Mouse (Mus musculus): ENCODE data around the gene Hist1h3h. TPM values are rescaled to one million over a fixed set of nuclear protein-coding genes. Genes with fewer than 3 reads are reported as not detected.
"Not testable (repeated sequence)": the region's sequence is repeated elsewhere in the genome, so short reads cannot be mapped to it uniquely, and the experiment has no call there.

The Hist1h3h gene
- polyA plus RNA-seq, 1 experiment from 2014 or later, result 3.2 TPM

- ATAC-seq (ENCODE audit: low FRiP score), result peak; percentile 91
- H3K9me3 ChIP-seq (ENCODE audit: control insufficient read depth, low read length); H3K36me3 ChIP-seq (replicated peaks; ENCODE audit: control insufficient read depth, insufficient read depth); H3K27me3 ChIP-seq (ENCODE audit: control insufficient read depth, insufficient read depth, low read length): not testable (repeated sequence)
- peak within 1 kb of the TSS; percentile 53 for H3K4me3 ChIP-seq (replicated peaks; ENCODE audit: low read length)
- WGBS, result 0% methylated on average over 43 of the region's 56 CpGs
- H3K27ac ChIP-seq, result peak within 1 kb of the TSS; percentile 86
- H3K9ac ChIP-seq, result peak within 1 kb of the TSS; percentile 75
- H3K4me2 ChIP-seq (replicated peaks), result peak within 1 kb of the TSS; percentile 90
- peak; percentile 95 for DNase-seq (ENCODE audit: low spot score)
- H3K4me1 ChIP-seq (replicated peaks; ENCODE audit: control insufficient read depth, insufficient read depth, low read length), result peaks cover 39% of the 10 kb centered on the region
Observed at GRCm38 (mm10) chr13:21750159-21751017, 32.9 kb downstream of the Hist1h3h start, which contains the start of gene Hist1h4k. Gene Hist1h4k (minus strand): TSS chr13:21750505.

- peaks cover 39% of the 10 kb centered on the region for H3K4me1 ChIP-seq (replicated peaks; ENCODE audit: control insufficient read depth, insufficient read depth, low read length)
- no peak overlapping the region for H3K9ac ChIP-seq
- no peak overlapping the region for H3K4me3 ChIP-seq (replicated peaks; ENCODE audit: low read length)
- H3K4me2 ChIP-seq (replicated peaks), result no peak overlapping the region
- H3K9me3 ChIP-seq (ENCODE audit: control insufficient read depth, low read length), result no peaks in the 10 kb centered on the region
- no peak overlapping the region for H3K27ac ChIP-seq
- no peaks in the 10 kb centered on the region for H3K36me3 ChIP-seq (replicated peaks; ENCODE audit: control insufficient read depth, insufficient read depth)
- no peaks in the 10 kb centered on the region for H3K27me3 ChIP-seq (ENCODE audit: control insufficient read depth, insufficient read depth, low read length)
- no peak for DNase-seq (ENCODE audit: low spot score)
- ATAC-seq (ENCODE audit: low FRiP score), result no peak
Observed at GRCm38 (mm10) chr13:21751417-21751816, 34.0 kb downstream of the Hist1h3h start.

DNA sequence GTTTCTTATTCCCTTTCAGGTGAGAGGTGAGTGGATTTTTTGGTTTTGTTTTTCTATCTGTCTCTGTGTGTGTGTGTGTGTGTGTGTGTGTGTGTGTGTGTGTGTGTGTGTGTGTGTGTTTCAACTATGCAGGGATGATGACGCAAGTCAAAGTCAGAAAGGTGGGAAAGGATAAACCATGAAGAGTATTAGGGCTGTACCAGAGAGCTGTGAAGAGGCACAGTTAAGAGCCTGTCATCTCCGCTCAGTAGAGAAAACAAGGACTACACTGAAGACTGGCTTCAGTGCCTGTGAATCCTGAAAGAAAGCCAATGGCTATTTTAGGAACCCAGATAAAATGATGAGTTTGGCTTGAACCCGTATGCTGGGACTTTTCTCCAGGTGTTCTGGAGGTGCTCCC, 34.4 kb downstream of the Hist1h3h start:
- ATAC-seq (ENCODE audit: low FRiP score) (no peak), DNase-seq (ENCODE audit: low spot score) (no peak)
- peaks cover 39% of the 10 kb centered on the region for H3K4me1 ChIP-seq (replicated peaks; ENCODE audit: control insufficient read depth, insufficient read depth, low read length)
- no peaks in the 10 kb centered on the region for H3K27me3 ChIP-seq (ENCODE audit: control insufficient read depth, insufficient read depth, low read length)
- H3K4me3 ChIP-seq (replicated peaks; ENCODE audit: low read length), result no peak overlapping the region
- no peaks in the 10 kb centered on the region for H3K36me3 ChIP-seq (replicated peaks; ENCODE audit: control insufficient read depth, insufficient read depth)
- no peak overlapping the region for H3K4me2 ChIP-seq (replicated peaks)
- no peak overlapping the region for H3K9ac ChIP-seq
- no peak overlapping the region for H3K27ac ChIP-seq
- no peaks in the 10 kb centered on the region for H3K9me3 ChIP-seq (ENCODE audit: control insufficient read depth, low read length)
- WGBS, result 75% methylated on average over 3 of the region's 3 CpGs

DNA sequence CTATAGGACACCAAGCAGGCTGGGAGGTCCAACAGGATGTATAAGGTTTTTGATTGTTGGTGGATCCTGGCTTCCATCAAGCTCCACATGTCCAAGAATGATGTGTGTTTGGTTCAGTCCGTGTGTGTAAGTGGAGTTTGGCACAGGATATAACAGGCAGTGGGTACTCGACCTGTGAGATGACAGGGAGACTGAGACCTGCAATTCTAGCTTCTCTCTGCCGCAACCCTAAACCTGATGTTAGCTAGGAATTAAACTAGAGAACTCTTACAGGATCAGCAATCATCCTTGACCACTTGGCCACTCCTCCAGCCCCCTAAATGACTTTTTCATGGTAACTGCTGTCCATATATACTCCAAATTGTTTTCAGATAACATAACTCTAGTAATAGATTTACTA, 34.9 kb downstream of the Hist1h3h start:
- no peaks in the 10 kb centered on the region for H3K27me3 ChIP-seq (ENCODE audit: control insufficient read depth, insufficient read depth, low read length)
- no peak overlapping the region for H3K27ac ChIP-seq
- DNase-seq (ENCODE audit: low spot score), result no peak
- H3K4me1 ChIP-seq (replicated peaks; ENCODE audit: control insufficient read depth, insufficient read depth, low read length), result peaks cover 37% of the 10 kb centered on the region
- no peak for ATAC-seq (ENCODE audit: low FRiP score)
- peak overlapping the region; percentile 87; the same call in 1 of the 2 replicates for H3K4me2 ChIP-seq (replicated peaks)
- WGBS, result 68% methylated on average over 3 of the region's 3 CpGs
- H3K9ac ChIP-seq, result no peak overlapping the region
- H3K36me3 ChIP-seq (replicated peaks; ENCODE audit: control insufficient read depth, insufficient read depth), result no peaks in the 10 kb centered on the region
- H3K4me3 ChIP-seq (replicated peaks; ENCODE audit: low read length), result no peak overlapping the region
- H3K9me3 ChIP-seq (ENCODE audit: control insufficient read depth, low read length), result no peaks in the 10 kb centered on the region

GRCm38 (mm10) chr13:21753051-21753523, 35.6 kb downstream of the Hist1h3h start:
- peak overlapping the region; percentile 90 for H3K27ac ChIP-seq
- no peaks in the 10 kb centered on the region for H3K27me3 ChIP-seq (ENCODE audit: control insufficient read depth, insufficient read depth, low read length)
- no peaks in the 10 kb centered on the region for H3K36me3 ChIP-seq (replicated peaks; ENCODE audit: control insufficient read depth, insufficient read depth)
- no peak for ATAC-seq (ENCODE audit: low FRiP score)
- peaks cover 33% of the 10 kb centered on the region for H3K4me1 ChIP-seq (replicated peaks; ENCODE audit: control insufficient read depth, insufficient read depth, low read length)
- DNase-seq (ENCODE audit: low spot score), result peak; percentile 25
- H3K4me3 ChIP-seq (replicated peaks; ENCODE audit: low read length), result peak overlapping the region; percentile 38
- WGBS, result 3% methylated on average over 9 of the region's 10 CpGs
- H3K9me3 ChIP-seq (ENCODE audit: control insufficient read depth, low read length), result no peaks in the 10 kb centered on the region
- H3K4me2 ChIP-seq (replicated peaks), result peak overlapping the region; percentile 87
- peak overlapping the region; percentile 61 for H3K9ac ChIP-seq

- Histone ChIP-seq H3K4me1 (replicated peaks; ENCODE audit: control insufficient read depth, insufficient read depth, low read length) (peaks cover 28% of the 10 kb centered on the region), H3K9ac (peak within 1 kb of the TSS; percentile 61), H3K27ac (peak within 1 kb of the TSS; percentile 90), H3K4me3 (replicated peaks; ENCODE audit: low read length) (peak within 1 kb of the TSS; percentile 38), H3K4me2 (replicated peaks) (peak within 1 kb of the TSS; percentile 87)
- H3K27me3 ChIP-seq (ENCODE audit: control insufficient read depth, insufficient read depth, low read length); H3K36me3 ChIP-seq (replicated peaks; ENCODE audit: control insufficient read depth, insufficient read depth); H3K9me3 ChIP-seq (ENCODE audit: control insufficient read depth, low read length): not testable (repeated sequence)
- peak; percentile 93 for DNase-seq (ENCODE audit: low spot score)
- peak; percentile 95 for ATAC-seq (ENCODE audit: low FRiP score)
- WGBS, result under 1% methylated on average over 45 of the region's 50 CpGs
Observed at GRCm38 (mm10) chr13:21753524-21754285, 36.2 kb downstream of the Hist1h3h start, which contains the start of the genes Hist1h2ak and Hist1h2bn. Gene Hist1h2ak (minus strand): TSS chr13:21753827. Gene Hist1h2bn (plus strand): TSS chr13:21754123.

- peak overlapping the region; percentile 54 for H3K9ac ChIP-seq
- DNase-seq (ENCODE audit: low spot score), result peak; percentile 56
- H3K9me3 ChIP-seq (ENCODE audit: control insufficient read depth, low read length); ATAC-seq (ENCODE audit: low FRiP score); H3K27me3 ChIP-seq (ENCODE audit: control insufficient read depth, insufficient read depth, low read length); H3K36me3 ChIP-seq (replicated peaks; ENCODE audit: control insufficient read depth, insufficient read depth): not testable (repeated sequence)
- H3K4me3 ChIP-seq (replicated peaks; ENCODE audit: low read length), result peak overlapping the region; percentile 38
- peak overlapping the region; percentile 16; the same call in 1 of the 2 replicates for H3K27ac ChIP-seq
- under 1% methylated on average over 16 of the region's 26 CpGs for WGBS
- H3K4me2 ChIP-seq (replicated peaks), result peak overlapping the region; percentile 87
- peaks cover 21% of the 10 kb centered on the region for H3K4me1 ChIP-seq (replicated peaks; ENCODE audit: control insufficient read depth, insufficient read depth, low read length)
Observed at GRCm38 (mm10) chr13:21754294-21755001, 37.0 kb downstream of the Hist1h3h start.

- no peaks in the 10 kb centered on the region for H3K9me3 ChIP-seq (ENCODE audit: control insufficient read depth, low read length)
- WGBS, result 70% methylated on average over 1 of the region's 1 CpGs
- ATAC-seq (ENCODE audit: low FRiP score), result no peak
Observed at GRCm38 (mm10) chr13:21755707-21756106, 38.2 kb downstream of the Hist1h3h start.

More at GRCm38 (mm10) chr13:21755707-21756106, 38.2 kb downstream of the Hist1h3h start:
- no peak overlapping the region for H3K27ac ChIP-seq
- peaks cover 19% of the 10 kb centered on the region for H3K4me1 ChIP-seq (replicated peaks; ENCODE audit: control insufficient read depth, insufficient read depth, low read length)
- DNase-seq (ENCODE audit: low spot score), result no peak
- H3K36me3 ChIP-seq (replicated peaks; ENCODE audit: control insufficient read depth, insufficient read depth), result no peaks in the 10 kb centered on the region
- no peak overlapping the region for H3K9ac ChIP-seq
- H3K4me2 ChIP-seq (replicated peaks), result no peak overlapping the region
- H3K4me3 ChIP-seq (replicated peaks; ENCODE audit: low read length), result no peak overlapping the region
- H3K27me3 ChIP-seq (ENCODE audit: control insufficient read depth, insufficient read depth, low read length), result no peaks in the 10 kb centered on the region
